Mouse (Mus musculus) gonadal fat pad, adult 2 months (tissue): ENCODE measurements around the gene Olfr1393. TPM values are rescaled to one million over a fixed set of nuclear protein-coding genes. Genes with fewer than 3 reads are reported as not detected.

Source experiments
- DNase-seq: peaks from one replicate; pipeline ENCODE4 v3.0.0-alpha.2; 2012; ENCODE audit warnings: low read depth
- polyA plus RNA-seq: library from polyadenylated mRNA; depleted of rRNA; stranded (reverse); fragments of >200 nt; gene quantifications from 2 replicates; pipeline ENCODE4 v1.2.3, GENCODE M21; 2012; rRNA removed

Gene Olfr1393
- polyA plus RNA-seq: 0.09 and 0.11 TPM in 2 replicates

GRCm38 (mm10) chr11:49278222-49278621 is at the start of gene Olfr1393:
Gene Olfr1393, plus strand, starts transcription at chr11:49278304.
- DNase-seq: no peak

DNA sequence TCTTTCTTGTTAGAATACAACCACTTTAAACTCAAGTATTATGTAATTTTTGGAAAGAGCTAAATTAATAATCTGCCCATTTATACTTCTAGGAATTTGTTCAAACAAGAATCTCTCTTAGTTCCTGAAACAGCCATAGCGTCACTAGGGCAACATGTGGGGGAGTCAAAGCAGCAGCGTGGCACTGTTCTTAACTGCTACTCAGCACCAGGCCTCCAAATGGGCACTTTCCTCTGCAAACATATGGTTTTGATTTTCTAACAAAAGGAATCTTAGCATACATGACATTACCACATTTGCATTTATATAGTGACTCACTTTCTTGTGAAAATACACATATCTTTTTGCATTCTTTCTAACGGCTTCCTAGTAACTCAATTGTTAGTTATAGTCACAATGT is 45.3 kb upstream of the Olfr1393 start:
- DNase-seq: no peak

GRCm38 (mm10) chr11:49235459-49236207 is 42.5 kb upstream of the Olfr1393 start:
- DNase-seq: no peak

DNA sequence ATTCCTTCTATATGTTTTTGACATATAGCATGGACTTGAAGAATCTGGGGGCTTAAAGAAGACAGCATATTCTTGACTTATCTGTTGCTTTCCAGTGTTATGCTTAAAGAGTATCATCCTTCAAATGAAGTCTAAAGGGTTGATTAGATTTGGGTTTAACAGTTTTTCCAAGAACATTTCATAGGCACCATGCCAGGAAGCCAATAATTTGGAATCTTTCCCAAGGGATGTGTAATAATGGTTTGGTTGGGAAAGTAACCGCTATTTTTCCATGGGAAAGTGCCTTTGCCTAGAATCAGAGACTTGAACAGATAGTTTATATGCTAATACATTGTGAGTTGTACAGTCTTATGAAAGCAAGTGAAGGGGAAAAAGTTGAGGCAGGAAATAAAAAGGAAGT is 41.2 kb upstream of the Olfr1393 start:
- DNase-seq: no peak

- DNase-seq: no peak
Measured at GRCm38 (mm10) chr11:49237532-49237931, 40.6 kb upstream of the Olfr1393 start.

- no peak for DNase-seq
Measured at GRCm38 (mm10) chr11:49240310-49240709, 37.8 kb upstream of the Olfr1393 start.

DNA sequence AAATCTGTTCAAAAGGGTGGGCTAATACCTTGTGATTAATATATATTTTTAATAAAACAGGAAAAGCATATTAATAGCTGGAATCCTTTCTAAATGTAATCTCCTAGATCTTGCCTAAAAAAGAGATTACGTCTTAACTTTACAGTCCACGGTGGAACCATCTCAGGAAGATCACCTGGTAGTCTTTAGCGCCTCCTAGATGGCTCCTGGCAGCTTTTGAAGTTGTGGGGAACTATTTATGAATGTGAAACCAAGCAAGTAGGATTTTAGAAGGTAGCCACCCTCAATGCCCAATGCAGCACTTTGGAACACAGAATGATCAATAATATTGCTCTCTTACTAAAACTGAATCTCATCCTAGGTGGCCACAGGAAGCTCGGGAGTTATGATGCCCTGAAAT is 37.2 kb upstream of the Olfr1393 start:
- no peak for DNase-seq

DNA sequence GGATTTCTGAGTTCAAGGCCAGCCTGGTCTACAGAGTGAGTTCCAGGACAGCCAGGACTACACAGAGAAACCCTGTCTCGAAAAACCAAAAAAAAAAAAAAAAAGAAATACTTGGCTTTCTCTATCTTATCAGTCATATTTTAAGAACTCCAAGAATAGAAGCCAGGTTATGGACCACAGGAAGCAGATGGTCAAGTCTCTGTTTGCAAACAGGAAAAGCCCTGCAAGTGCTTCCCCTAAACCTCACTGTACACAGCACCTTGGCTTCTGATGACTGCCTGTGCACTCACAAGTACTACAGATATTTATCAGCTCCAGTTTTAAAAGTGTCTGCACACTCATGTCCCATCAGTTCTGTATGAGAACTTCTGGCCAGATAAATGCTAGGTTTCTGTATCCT is 36.6 kb upstream of the Olfr1393 start:
- no peak for DNase-seq

- no peak for DNase-seq
Measured at GRCm38 (mm10) chr11:49242944-49243626, 35.0 kb upstream of the Olfr1393 start.

- no peak for DNase-seq
Measured at GRCm38 (mm10) chr11:49243727-49244594, 34.1 kb upstream of the Olfr1393 start, which contains the start of gene Mgat1. Gene Mgat1, plus strand, starts transcription at chr11:49244191.

DNA sequence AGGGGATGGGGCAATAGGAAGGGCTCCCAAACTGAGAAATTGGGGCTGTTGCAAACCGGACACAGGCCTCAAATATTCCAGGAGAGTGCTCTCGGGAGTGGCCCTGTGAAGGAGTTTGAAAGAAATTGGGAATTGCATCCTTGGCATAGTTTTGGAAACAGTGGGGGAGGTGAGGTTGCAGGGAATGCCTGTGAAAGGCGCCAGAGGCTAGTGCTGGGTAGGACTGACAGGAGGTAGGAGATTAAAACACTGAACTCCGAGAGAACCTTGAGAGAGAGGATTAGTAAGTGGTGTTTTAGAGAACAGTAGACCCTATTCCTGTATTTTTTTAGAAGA is 33.5 kb upstream of the Olfr1393 start:
- no peak for DNase-seq

- no peak for DNase-seq
Measured at GRCm38 (mm10) chr11:49245176-49245575, 32.9 kb upstream of the Olfr1393 start.

DNA sequence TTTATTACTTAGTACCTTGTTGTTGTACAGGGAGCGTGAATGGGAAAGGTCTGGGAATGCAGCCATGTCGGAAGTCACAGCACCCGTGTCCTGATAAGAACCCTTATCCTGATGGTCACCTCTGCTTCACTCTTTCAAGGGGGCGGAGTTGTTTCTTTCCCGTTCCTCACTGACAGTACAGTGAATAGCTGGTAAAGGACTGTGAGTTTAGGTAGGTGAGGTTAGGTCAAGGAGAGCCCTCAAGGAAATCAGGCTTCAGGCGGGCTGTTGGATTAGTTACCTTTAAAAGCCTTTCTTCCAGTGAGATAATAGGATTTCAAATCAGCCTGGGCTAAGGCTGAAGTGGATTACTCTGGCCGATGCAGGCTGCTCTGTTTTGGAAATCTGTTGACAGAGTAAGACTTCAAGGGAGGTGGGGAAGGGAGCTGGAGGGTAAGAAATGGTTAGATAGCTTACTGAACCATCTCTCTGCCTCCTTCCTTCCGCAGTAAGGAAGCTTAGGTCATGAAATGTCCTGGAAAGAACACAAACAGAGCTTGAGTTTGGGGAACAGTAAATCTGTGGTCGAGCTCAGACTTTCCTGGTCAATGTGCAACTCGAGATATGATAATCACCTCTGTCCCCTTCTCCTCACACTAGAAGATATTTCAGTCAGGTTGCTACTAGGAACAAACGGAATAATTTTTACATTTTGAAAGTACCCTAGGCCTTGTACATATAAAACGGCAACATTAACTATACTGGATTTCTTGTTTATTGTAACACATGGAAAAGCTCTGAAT is 32.3 kb upstream of the Olfr1393 start:
- no peak for DNase-seq

GRCm38 (mm10) chr11:49246523-49246922 is 31.6 kb upstream of the Olfr1393 start:
- no peak for DNase-seq

DNA sequence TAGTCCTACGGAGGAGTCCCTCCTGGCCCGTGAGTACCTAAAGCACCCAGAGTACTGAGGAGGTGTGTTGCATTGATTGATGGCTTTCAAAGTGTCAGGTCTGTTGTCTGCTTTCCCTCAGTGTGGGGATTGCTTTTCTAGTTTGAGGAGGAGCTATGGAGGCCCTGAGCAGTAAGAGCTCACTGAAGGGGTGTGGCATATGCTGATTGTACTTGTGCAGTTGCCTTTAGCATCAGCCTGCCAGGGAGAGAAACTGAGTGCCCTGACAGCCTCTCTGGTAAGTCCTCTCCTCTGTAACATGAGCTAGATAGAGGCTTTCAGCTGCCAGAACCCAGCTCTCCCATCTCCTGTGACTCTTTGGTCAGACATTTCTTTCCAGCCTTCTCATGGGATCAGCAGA is 30.8 kb upstream of the Olfr1393 start:
- DNase-seq: no peak

GRCm38 (mm10) chr11:49248226-49248973 is 29.7 kb upstream of the Olfr1393 start:
- no peak for DNase-seq

DNA sequence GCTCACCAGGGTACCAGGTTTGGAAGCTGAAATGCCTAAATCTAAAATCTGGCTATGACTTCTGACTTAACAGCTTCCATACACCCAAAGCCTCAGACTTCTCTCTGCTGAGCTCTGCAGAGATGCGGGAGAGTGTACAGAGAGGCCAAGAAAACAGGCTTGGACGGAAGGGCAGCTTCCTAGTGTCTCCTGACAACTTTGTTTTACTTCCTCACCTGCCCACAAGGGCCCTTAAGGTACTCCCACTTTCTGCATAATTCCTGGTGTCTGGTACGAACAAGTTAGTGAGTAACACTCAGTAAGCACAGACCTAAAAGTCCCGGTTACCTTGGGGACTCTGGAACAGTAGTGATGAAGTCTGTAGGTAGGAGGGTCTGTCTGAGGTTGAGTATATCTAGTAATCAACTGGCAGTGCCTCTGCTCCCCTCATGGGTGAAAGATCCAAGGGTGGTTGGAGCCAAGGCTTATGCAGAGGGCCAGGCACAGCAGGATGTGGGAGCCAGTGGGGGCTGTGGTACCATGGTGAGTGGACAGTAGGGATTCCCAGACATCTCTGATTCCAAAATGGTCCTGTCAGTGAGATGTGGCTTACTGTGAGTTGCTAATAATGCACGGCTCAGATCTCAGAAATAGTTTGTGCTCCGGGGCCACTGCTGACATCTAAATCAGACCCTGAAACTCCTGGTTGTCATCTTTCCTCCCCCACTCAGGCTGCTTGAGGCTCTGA is 29.0 kb upstream of the Olfr1393 start:
- no peak for DNase-seq

DNA sequence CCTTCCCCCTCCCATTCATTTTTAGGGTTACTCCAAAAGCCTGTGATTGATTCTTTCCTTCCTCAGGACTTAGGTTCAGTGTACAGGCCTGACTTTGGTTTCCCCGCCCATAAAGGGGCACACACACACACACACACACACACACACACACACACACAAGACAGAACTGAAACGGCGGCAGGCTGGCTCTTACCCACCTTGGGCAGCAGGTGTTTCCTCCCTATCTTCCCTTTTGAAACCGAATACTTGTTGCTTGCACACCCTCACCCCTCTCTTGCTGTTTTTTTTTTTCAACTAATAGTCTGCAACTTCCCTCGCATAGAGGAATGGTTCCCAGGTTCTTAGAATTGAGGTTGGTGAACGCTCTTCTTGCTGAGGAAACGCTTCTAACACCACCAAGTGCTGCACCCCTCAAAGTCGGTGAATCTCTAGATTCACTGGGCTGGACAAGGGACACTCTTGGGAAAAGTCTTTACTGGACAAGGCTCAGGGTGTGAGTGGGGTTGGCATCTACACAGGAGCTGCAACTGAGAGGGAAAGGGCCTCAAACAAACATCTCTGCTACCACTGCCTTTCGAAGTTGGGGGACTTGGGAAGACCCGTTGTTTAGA is 28.2 kb upstream of the Olfr1393 start:
- DNase-seq: no peak

GRCm38 (mm10) chr11:49250422-49251379 is 27.4 kb upstream of the Olfr1393 start:
- no peak for DNase-seq
